Mouse (Mus musculus): ENCODE results near the gene Cfap77.

Cfap77 gene

GRCm38 (mm10) chr2:28907691-28908388 lies 147.0 kb downstream of the Cfap77 start:
- DNase-seq (ENCODE audit: low spot score in 2 of 2), result no peak

DNA sequence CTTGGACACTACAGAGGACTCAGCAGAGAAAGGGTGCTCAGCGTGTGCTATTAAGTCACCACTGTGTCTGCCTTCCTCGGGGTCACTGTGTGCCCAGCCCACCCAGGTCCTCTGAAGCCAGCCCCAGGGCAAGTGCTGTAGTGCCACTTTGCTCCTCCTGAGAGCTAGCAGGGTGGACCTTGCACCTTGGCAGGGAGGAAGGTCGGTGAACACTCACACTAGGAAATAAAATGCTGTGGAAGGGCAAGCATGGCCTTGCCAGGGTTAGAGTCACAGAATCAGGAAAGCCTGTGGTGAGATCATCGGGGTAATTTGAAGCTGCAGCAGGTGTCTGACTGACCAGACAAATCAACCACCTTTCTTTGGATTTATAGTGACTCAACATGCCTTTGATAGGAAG lies 149.3 kb downstream of the Cfap77 start:
- no peak for DNase-seq (ENCODE audit: low spot score in 2 of 2)

DNA sequence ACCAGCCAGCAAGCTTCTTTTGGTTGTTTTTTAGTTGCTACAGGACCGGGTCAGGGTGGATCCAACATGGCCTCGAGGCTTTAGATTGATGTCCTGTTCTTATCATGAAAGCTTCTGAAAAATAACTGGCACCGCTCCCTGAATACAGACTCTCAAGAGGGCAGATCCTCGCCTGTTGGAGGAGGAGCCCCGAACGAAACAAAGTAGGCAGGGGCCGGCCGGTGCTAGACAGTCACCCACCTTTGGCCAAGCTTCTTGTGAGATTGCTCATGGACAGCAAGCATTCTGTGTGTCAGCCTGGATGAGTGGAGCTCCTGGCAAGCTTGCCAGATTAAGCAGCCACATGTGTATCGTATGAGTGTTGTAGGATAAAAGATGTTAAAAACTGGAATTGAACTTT lies 150.1 kb downstream of the Cfap77 start:
- DNase-seq (ENCODE audit: low spot score in 2 of 2), result no peak

DNA sequence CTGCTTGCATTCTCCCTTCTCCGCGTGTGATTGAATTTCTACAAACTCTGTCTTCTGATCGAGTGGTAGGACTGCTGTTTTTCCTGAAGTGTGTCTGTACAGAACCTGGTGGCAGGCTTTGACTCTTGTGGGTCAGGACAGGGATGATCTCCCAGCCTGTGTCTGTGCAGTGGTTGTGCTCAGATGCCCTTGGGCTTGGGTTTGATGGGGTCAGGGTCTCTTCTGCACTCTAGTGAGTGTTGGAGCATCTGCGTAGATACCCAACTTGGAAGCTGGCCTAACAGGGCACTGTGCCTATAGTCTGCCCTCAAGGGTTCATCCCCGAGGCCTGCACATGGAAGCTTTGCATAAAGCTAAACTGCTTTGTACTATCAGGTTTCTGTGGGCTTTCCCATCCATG lies 151.0 kb downstream of the Cfap77 start:
- DNase-seq (ENCODE audit: low spot score in 2 of 2), result no peak

DNA sequence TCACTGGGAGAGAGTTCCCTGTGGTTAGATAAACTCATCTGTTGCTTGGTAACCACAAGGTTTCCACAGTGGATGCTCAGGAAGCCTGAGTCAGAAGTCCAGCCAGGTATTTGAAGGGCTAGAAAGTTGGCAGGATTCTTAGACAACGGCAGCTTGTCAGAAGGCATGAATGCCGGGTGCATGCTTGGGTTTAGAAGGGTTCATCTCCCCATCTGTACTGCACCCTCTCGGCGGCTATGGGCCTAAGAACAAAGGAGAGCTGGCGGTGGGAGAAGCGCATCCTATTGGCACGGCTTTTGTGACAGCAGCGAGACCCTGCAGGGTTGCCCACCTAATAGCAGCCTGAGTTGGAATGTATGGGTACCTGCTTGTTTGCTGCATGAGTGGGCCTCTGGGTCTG lies 152.6 kb downstream of the Cfap77 start:
- DNase-seq (ENCODE audit: low spot score in 2 of 2), result no peak

DNA sequence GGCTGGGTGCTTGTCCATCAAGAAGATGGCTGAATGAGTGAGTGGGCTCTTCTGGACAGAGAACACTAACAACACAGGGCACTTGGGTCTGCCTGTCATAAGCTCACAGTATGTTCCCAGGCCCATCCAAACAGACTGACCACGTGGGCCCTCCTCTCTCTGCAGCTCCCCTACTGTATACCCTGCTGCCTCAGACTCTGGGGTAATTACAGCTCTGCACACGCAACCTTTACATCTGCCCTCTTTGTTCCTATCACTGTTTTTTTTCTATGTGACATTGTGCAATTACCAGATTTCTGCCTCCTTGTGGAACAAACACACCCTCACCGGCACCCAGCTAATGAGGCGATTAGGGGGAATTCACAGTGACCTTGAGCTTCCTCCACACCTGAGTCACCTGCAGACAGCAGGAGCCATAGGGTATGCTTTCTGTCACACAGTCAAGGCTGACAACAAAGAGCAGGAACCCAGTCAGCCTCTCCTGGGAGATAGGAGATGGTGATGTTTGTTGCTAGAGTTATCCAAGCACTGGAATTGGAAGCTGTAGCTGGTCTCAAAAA lies 157.4 kb downstream of the Cfap77 start:
- no peak for DNase-seq (ENCODE audit: low spot score in 2 of 2)

DNA sequence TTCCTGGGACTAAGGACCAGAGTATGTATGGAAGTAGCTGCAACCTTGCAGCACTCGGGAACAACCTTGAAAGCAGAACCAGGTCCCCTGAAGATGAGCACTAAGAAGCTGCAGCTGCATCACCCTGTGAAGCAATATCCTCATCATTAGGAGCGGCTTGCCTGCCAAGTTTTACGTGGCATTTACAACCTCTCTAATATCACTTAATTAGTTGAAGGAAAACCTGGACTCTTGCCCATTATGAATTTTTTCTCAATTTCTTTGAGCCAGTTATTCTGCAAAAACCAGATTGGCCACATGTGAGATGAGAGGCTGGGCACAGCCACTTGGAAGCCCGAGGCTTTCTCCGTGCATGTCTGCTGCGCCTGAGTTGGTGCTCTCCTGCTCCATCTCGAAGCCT lies 159.0 kb downstream of the Cfap77 start:
- no peak for DNase-seq (ENCODE audit: low spot score in 2 of 2)

DNA sequence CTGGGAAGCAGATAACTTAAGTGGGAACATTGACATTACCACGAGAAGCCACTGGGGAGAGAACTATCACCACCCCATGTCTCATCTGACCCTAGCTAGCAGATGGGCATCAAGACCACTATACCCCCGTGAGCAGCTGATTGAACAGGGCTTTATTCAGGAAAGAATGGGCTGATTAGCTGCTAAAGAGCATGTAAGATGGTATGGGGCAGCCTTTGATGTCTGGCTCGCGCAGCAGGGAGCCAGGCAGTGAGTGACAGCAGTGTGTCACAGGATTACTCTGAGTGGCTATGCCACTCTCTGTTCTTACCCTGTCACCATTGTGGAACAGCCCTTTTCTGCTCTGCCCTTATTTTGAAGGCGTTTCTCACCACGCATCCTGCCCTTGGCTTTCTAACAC lies 161.3 kb downstream of the Cfap77 start:
- DNase-seq (ENCODE audit: low spot score in 2 of 2), result no peak

DNA sequence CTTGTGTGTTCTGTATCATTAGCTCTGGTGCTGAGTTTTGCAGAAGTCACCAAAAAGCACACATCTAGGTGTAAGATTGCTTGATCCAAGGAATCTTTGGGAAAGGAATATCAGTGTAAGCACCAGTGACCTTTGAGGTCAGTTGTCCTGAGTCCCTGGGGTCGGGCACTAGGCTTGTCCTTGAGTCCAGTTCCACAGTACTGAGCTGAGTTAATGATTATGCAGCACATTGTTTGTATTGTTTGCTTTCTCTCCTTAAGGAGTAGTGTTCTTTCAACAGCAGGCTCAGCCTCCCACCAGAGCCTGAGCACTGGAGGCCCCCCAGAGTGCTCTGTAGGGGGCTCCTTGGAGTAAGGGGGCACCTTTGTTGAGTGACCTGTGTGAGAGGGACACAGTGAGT lies 162.1 kb downstream of the Cfap77 start:
- no peak for DNase-seq (ENCODE audit: low spot score in 2 of 2)

DNA sequence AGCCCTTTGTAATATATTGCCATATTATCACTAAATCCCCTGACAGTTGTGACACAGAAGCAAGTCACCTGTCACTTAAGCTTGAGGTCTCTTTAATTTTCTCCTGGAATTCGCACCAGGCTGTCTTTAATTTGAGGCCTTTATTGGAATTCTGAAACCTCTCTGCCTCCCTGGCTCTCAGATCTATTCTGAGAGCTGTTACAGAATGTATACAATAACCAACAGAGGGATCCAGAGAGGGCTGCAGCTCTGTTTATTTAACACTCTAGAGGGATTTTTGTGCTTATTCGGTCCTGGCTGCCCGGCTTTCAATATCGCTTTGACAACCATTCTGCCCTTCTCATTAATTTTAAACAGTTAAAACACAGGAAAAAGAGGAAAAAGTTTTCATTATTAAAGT lies 170.0 kb downstream of the Cfap77 start:
- no peak for DNase-seq (ENCODE audit: low spot score in 2 of 2)

GRCm38 (mm10) chr2:28882826-28883485 lies 171.9 kb downstream of the Cfap77 start:
- DNase-seq (ENCODE audit: low spot score in 2 of 2), result no peak

DNA sequence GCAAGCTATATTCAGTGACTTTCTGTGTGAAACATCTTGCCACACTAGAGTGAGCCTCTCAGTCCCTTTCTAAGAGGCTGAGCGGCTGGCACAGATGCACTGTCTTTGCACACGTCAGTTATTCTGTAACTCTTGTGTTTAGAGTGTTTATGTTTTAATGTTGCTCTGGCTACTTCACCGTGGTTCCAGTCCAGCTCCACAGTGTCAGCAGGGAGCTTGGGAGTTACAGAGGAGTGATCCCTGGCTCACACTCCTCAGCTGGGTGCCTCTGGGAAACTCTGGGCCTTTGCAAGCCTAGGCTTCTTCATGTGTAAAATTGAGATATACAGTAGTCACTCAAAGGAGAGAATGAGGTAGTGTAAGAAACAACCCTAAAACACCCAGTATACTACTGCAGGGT lies 172.8 kb downstream of the Cfap77 start:
- no peak for DNase-seq (ENCODE audit: low spot score in 2 of 2)

DNA sequence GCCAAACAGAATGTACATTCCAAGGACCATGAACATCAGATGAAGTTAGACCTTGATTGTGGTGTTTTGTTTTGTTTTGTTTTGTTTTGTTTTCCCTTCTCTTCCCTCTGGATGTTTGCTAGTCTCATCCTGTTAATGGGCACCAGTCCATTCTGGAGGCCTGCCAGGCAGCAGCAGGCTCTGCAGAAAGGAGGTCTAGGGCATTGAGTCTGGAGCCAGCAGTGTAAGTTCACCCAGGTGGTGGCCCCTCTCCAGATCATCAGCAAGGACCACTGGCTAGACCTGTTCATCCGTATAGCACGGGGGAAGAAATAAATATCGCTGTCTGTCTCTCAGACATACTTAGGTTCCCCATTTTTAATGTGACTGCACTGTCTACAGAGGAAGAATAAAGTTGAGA lies 173.6 kb downstream of the Cfap77 start:
- DNase-seq (ENCODE audit: low spot score in 2 of 2), result no peak
